Mouse (Mus musculus) ES-CJ7 (cell line): Measurements from ENCODE around the gene Mgp.
A peak's percentile ranks its signal among the peaks of the same experiment; 100 is the strongest.

Source experiments
- DNase-seq: peaks from one replicate; pipeline ENCODE4 v3.0.0; 2011; ENCODE audit warnings: low read depth, low spot score

Mgp gene

GRCm38 (mm10) chr6:136875670-136876069 is at the start of gene Mgp:
Mgp (minus strand) TSS chr6:136875823.
- DNase-seq: no peak

GRCm38 (mm10) chr6:136925049-136925448 is 49.4 kb upstream of the Mgp start:
- DNase-seq: no peak

- DNase-seq: no peak
Observed at GRCm38 (mm10) chr6:136923532-136923931, 47.9 kb upstream of the Mgp start, which contains the start of gene Pde6h. Pde6h (plus strand) TSS chr6:136923832.

GRCm38 (mm10) chr6:136922871-136923270 is 47.2 kb upstream of the Mgp start:
- DNase-seq: no peak

GRCm38 (mm10) chr6:136922080-136922479 is 46.5 kb upstream of the Mgp start, which contains the start of gene Erp27:
Erp27 (minus strand) TSS chr6:136922180.
- DNase-seq: no peak

- DNase-seq: no peak
Observed at GRCm38 (mm10) chr6:136921601-136922000, 46.0 kb upstream of the Mgp start.

- DNase-seq: peak; percentile 33
Observed at GRCm38 (mm10) chr6:136920320-136921257, 45.0 kb upstream of the Mgp start.

GRCm38 (mm10) chr6:136917885-136918284 is 42.3 kb upstream of the Mgp start:
- no peak for DNase-seq

GRCm38 (mm10) chr6:136915721-136916395 is 40.2 kb upstream of the Mgp start:
- no peak for DNase-seq

GRCm38 (mm10) chr6:136914234-136914633 is 38.6 kb upstream of the Mgp start:
- DNase-seq: no peak

GRCm38 (mm10) chr6:136913384-136914126 is 37.9 kb upstream of the Mgp start:
- DNase-seq: no peak

GRCm38 (mm10) chr6:136912751-136913265 is 37.2 kb upstream of the Mgp start:
- DNase-seq: no peak

- DNase-seq: no peak
Observed at GRCm38 (mm10) chr6:136910247-136910890, 34.7 kb upstream of the Mgp start.

GRCm38 (mm10) chr6:136906937-136907293 is 31.3 kb upstream of the Mgp start:
- DNase-seq: no peak

GRCm38 (mm10) chr6:136906283-136906936 is 30.8 kb upstream of the Mgp start:
- no peak for DNase-seq

GRCm38 (mm10) chr6:136903885-136904470 is 28.4 kb upstream of the Mgp start:
- no peak for DNase-seq

- no peak for DNase-seq
Observed at GRCm38 (mm10) chr6:136902527-136902926, 26.9 kb upstream of the Mgp start.

- no peak for DNase-seq
Observed at GRCm38 (mm10) chr6:136901010-136901409, 25.4 kb upstream of the Mgp start.

GRCm38 (mm10) chr6:136900369-136901009 is 24.9 kb upstream of the Mgp start:
- DNase-seq: no peak

- DNase-seq: no peak
Observed at GRCm38 (mm10) chr6:136898954-136899353, 23.3 kb upstream of the Mgp start.
